In genomic region chr11:101060126-101060525, GRCm38 (mm10) we compare ENCODE assay signal across 8 mouse cellular contexts. TPM values are rescaled to one million over a fixed set of nuclear protein-coding genes. Genes with fewer than 3 reads are reported as not detected.
A peak's percentile ranks its signal among the peaks of the same experiment; 100 is the strongest.
DNase-seq lines count a peak whose midpoint lies in the region; ATAC-seq and TF ChIP-seq lines count a peak whose summit lies in the region.

No protein-coding gene starts in this region.

- peak; percentile 40 for DNase-seq in cerebellum, adult 11 months
- DNase-seq in cerebellum, adult 8-10 months = no peak
- DNase-seq in CH12.LX (ENCODE audit: extremely low read depth) = peak; percentile 37
- peak; percentile 78 for DNase-seq in heart, postnatal 25 days (ENCODE audit: low spot score)
- DNase-seq in layer of hippocampus, postnatal 36 days = peak; percentile 55 to 62
- DNase-seq in midbrain, embryonic 14.5 days = no peak

- H3K27ac ChIP-seq in CH12.LX (ENCODE audit: insufficient read depth, low read depth) = peak overlapping the region; percentile 7; the same call in 1 of the 2 replicates
- peak overlapping the region; percentile 96 for H3K27ac ChIP-seq in embryonic facial prominence, embryonic 13.5 days
- H3K27ac ChIP-seq in midbrain, embryonic 14.5 days (replicated peaks; ENCODE audit: low read depth, low read length) = 0 out of 2 replicates have a peak overlapping the region, but pooled peaks have one; percentile 13

- no peak for TF ChIP-seq EP300 in CH12.LX (IDR thresholded peaks at IDR 0.05; ENCODE audit: low read length)

- no peak for TF ChIP-seq RAD21 in CH12.LX (IDR thresholded peaks at IDR 0.05; ENCODE audit: low read depth, low read length)

- in situ Hi-C loops in CH12.LX (cut with MboI; ENCODE audit: low pct_ligation_motif_present, low pct_unique_long_range_greater_than_20kb, low sequenced_read_pairs) = no loop called here

- no peak overlapping the region for H3K9ac ChIP-seq in CH12.LX (ENCODE audit: insufficient read depth, low read depth)
- H3K9ac ChIP-seq in embryonic facial prominence, embryonic 13.5 days = no peak overlapping the region
- no peak overlapping the region for H3K9ac ChIP-seq in midbrain, embryonic 14.5 days (replicated peaks; ENCODE audit: low read length)

- no peak for TF ChIP-seq POLR2A in CH12.LX (IDR thresholded peaks at IDR 0.05; ENCODE audit: low read depth, low read length)

- H3K4me2 ChIP-seq in CH12.LX (ENCODE audit: insufficient read depth, low read depth, poor library complexity, severe bottlenecking) = no peak overlapping the region
- H3K4me2 ChIP-seq in embryonic facial prominence, embryonic 13.5 days = no peak overlapping the region
- no peak overlapping the region for H3K4me2 ChIP-seq in midbrain, embryonic 14.5 days (ENCODE audit: low read length)

- peaks cover 70 to 94% of the 10 kb centered on the region in 2 experiments for H3K36me3 ChIP-seq in CH12.LX (replicated peaks in 1 of 2; ENCODE audit: control insufficient read depth in 1 of 2, insufficient read depth in 1 of 2, low read length in 1 of 2)
- H3K36me3 ChIP-seq in embryonic facial prominence, embryonic 13.5 days = peaks cover 31% of the 10 kb centered on the region
- H3K36me3 ChIP-seq in midbrain, embryonic 14.5 days (ENCODE audit: control insufficient read depth, insufficient read depth, low read length) = peaks cover 79% of the 10 kb centered on the region

- peaks cover 13 to 32% of the 10 kb centered on the region in 2 experiments for H3K4me1 ChIP-seq in CH12.LX (ENCODE audit: control insufficient read depth in 1 of 2, insufficient read depth in 2 of 2)
- peaks cover 49% of the 10 kb centered on the region for H3K4me1 ChIP-seq in embryonic facial prominence, embryonic 13.5 days
- H3K4me1 ChIP-seq in midbrain, embryonic 14.5 days (ENCODE audit: control insufficient read depth, insufficient read depth, low read length) = no peaks in the 10 kb centered on the region

- no peak for ATAC-seq in embryonic facial prominence, embryonic 13.5 days (ENCODE audit: insufficient number of reproducible peaks, insufficient read depth, low FRiP score, low TSS enrichment, low read depth)
- no peak for ATAC-seq in midbrain, embryonic 14.5 days (ENCODE audit: low FRiP score, low TSS enrichment)
- no peak for ATAC-seq in erythroblast, adult 5-6 weeks (replicated peaks; ENCODE audit: low FRiP score, poor library complexity, severe bottlenecking)

- H3K79me2 ChIP-seq in CH12.LX (replicated peaks; ENCODE audit: control insufficient read depth, extremely low read depth, insufficient read depth, poor library complexity, severe bottlenecking) = no peaks in the 10 kb centered on the region

- H3K27me3 ChIP-seq in CH12.LX (replicated peaks) = no peaks in the 10 kb centered on the region
- no peaks in the 10 kb centered on the region for H3K27me3 ChIP-seq in embryonic facial prominence, embryonic 13.5 days
- H3K27me3 ChIP-seq in midbrain, embryonic 14.5 days (ENCODE audit: control insufficient read depth, insufficient read depth, low read length) = no peaks in the 10 kb centered on the region

- no peak for TF ChIP-seq CTCF in CH12.LX (conservative IDR thresholded peaks at IDR 0.05 in 1 of 2, IDR thresholded peaks at IDR 0.05 in 1 of 2; ENCODE audit: low read depth in 2 of 2, low read length in 2 of 2)

- H3K9me3 ChIP-seq in CH12.LX (replicated peaks; ENCODE audit: low read length) = no peaks in the 10 kb centered on the region
- H3K9me3 ChIP-seq in embryonic facial prominence, embryonic 13.5 days = no peaks in the 10 kb centered on the region
- no peaks in the 10 kb centered on the region for H3K9me3 ChIP-seq in midbrain, embryonic 14.5 days (ENCODE audit: control insufficient read depth, low read length)

- dilution Hi-C loops in CH12.LX (cut with MboI; ENCODE audit: extremely low pct_ligation_motif_present, extremely low pct_unique_long_range_greater_than_20kb, low sequenced_read_pairs) = no loop called here

- intact Hi-C loops in heart, postnatal 25 days (cut with DNase I) = loop anchor here (10.0 kb wide), 2 partner anchors 315 to 345 kb away; partner anchors contain the start of genes Hspb9 and Kat2a

- H3K4me3 ChIP-seq in CH12.LX (replicated peaks in 1 of 3; ENCODE audit: low read depth in 2 of 3, low read length in 2 of 3, poor library complexity in 1 of 3) = no peak overlapping the region
- H3K4me3 ChIP-seq in embryonic facial prominence, embryonic 13.5 days = no peak overlapping the region
- H3K4me3 ChIP-seq in midbrain, embryonic 14.5 days (replicated peaks; ENCODE audit: low read depth, low read length) = no peak overlapping the region

- 46% methylated on average over 8 of the region's 8 CpGs for WGBS in embryonic facial prominence, embryonic 13.5 days
- WGBS in midbrain, embryonic 14.5 days = 88% methylated on average over 8 of the region's 8 CpGs

TF ChIP-seq in CH12.LX, 34 proteins besides CTCF, POLR2A, EP300 and RAD21:
- TF ChIP-seq BHLHE40 (IDR thresholded peaks at IDR 0.05; ENCODE audit: low read depth, low read length) = 0 out of 2 replicates have a peak, but pooled peaks have one; percentile 6
- TF ChIP-seq ZNF384 (IDR thresholded peaks at IDR 0.05; ENCODE audit: low read depth, low read length) = no peak
- peak; percentile 17; the same call in 1 of the 2 replicates for TF ChIP-seq ETS1 (conservative IDR thresholded peaks at IDR 0.05; ENCODE audit: low read depth, low read length)

RNA-seq across cellular contexts. Expression of gene Naglu, which starts 9.7 kb away (rescaled TPM):
- total RNA-seq in CH12.LX (2012; rRNA removed) (23.2 and 33.3 TPM in 2 replicates), CH12.LX (2014; rRNA removed) (12.8 and 13.8 TPM in 2 replicates)
- 8.3 and 11.2 TPM in 2 replicates for polyA plus RNA-seq in CH12.LX (2012; ENCODE audit: insufficient read length, low read depth)
- polyA plus RNA-seq in embryonic facial prominence, embryonic 13.5 days (2015; fragmentation: Nextera tagmentation; extraction: Ambion mirVana) = 8.7 and 9.0 TPM in 2 replicates
- total RNA-seq in heart, postnatal 25 days (2021) = 1 to 10 TPM; 8.0 to 8.7 TPM
- 1 to 10 TPM; 7.2 to 9.1 TPM for total RNA-seq in layer of hippocampus, postnatal 36 days (2021)
- polyA plus RNA-seq in midbrain, embryonic 14.5 days (2014; fragmentation: Nextera tagmentation; extraction: Ambion mirVana) = 9.5 and 9.8 TPM in 2 replicates
- 3.1 and 3.7 TPM in 2 replicates for total RNA-seq in erythroblast, adult 5-6 weeks (2015; ENCODE audit: low replicate concordance)
- 2.0 and 2.8 TPM in 2 replicates for total RNA-seq in erythroblast, adult 5-6 weeks (2017; ENCODE audit: low replicate concordance)

RNA-seq across cellular contexts. Expression of gene Hsd17b1, which starts 18.1 kb away (rescaled TPM):
- total RNA-seq in CH12.LX (2012; rRNA removed) (0.29 and 0.81 TPM in 2 replicates), CH12.LX (2014; rRNA removed) (not detected in 2 replicates)
- 0.17 TPM in 1 of 2 replicates, not detected in the other for polyA plus RNA-seq in CH12.LX (2012; ENCODE audit: insufficient read length, low read depth)
- polyA plus RNA-seq in embryonic facial prominence, embryonic 13.5 days (2015; fragmentation: Nextera tagmentation; extraction: Ambion mirVana) = 0.15 TPM in 1 of 2 replicates, not detected in the other
- total RNA-seq in heart, postnatal 25 days (2021) = under 1 TPM; 0.55 to 0.64 TPM
- total RNA-seq in layer of hippocampus, postnatal 36 days (2021) = 1 to 10 TPM in 1 of 2 experiments, under 1 TPM in 1; 0.67 to 1.7 TPM
- polyA plus RNA-seq in midbrain, embryonic 14.5 days (2014; fragmentation: Nextera tagmentation; extraction: Ambion mirVana) = 0.16 and 0.43 TPM in 2 replicates
- 2.1 TPM in 1 of 2 replicates, not detected in the other for total RNA-seq in erythroblast, adult 5-6 weeks (2015; ENCODE audit: low replicate concordance)
- 1.9 TPM in 1 of 2 replicates, not detected in the other for total RNA-seq in erythroblast, adult 5-6 weeks (2017; ENCODE audit: low replicate concordance)

RNA-seq across cellular contexts. Expression of gene Coasy, which starts 22.2 kb away (rescaled TPM):
- 74.9 and 78.9 TPM in 2 replicates for total RNA-seq in CH12.LX (2012; rRNA removed)
- total RNA-seq in CH12.LX (2014; rRNA removed) = 60.4 and 66.1 TPM in 2 replicates
- polyA plus RNA-seq in CH12.LX (2012; ENCODE audit: insufficient read length, low read depth) = 56.6 and 63.4 TPM in 2 replicates
- polyA plus RNA-seq in embryonic facial prominence, embryonic 13.5 days (2015; fragmentation: Nextera tagmentation; extraction: Ambion mirVana) = 40.8 and 43.8 TPM in 2 replicates
- total RNA-seq in heart, postnatal 25 days (2021) = 10 to 100 TPM; 15.8 to 17.1 TPM
- 10 to 100 TPM; 27.0 to 28.0 TPM for total RNA-seq in layer of hippocampus, postnatal 36 days (2021)
- polyA plus RNA-seq in midbrain, embryonic 14.5 days (2014; fragmentation: Nextera tagmentation; extraction: Ambion mirVana) = 43.6 and 44.4 TPM in 2 replicates
- 6.7 and 7.5 TPM in 2 replicates for total RNA-seq in erythroblast, adult 5-6 weeks (2015; ENCODE audit: low replicate concordance)
- 3.8 and 9.6 TPM in 2 replicates for total RNA-seq in erythroblast, adult 5-6 weeks (2017; ENCODE audit: low replicate concordance)

RNA-seq across cellular contexts. Expression of gene Mlx, which starts 27.0 kb away (rescaled TPM):
- total RNA-seq in CH12.LX (2012; rRNA removed) (45.2 and 63.0 TPM in 2 replicates), CH12.LX (2014; rRNA removed) (93.1 and 116 TPM in 2 replicates)
- polyA plus RNA-seq in CH12.LX (2012; ENCODE audit: insufficient read length, low read depth) = 43.3 and 51.5 TPM in 2 replicates
- polyA plus RNA-seq in embryonic facial prominence, embryonic 13.5 days (2015; fragmentation: Nextera tagmentation; extraction: Ambion mirVana) = 46.8 and 50.9 TPM in 2 replicates
- total RNA-seq in heart, postnatal 25 days (2021) = 10 to 100 TPM; 19.1 to 21.4 TPM
- 10 to 100 TPM; 42.1 to 53.7 TPM for total RNA-seq in layer of hippocampus, postnatal 36 days (2021)
- polyA plus RNA-seq in midbrain, embryonic 14.5 days (2014; fragmentation: Nextera tagmentation; extraction: Ambion mirVana) = 92.9 and 100 TPM in 2 replicates
- 20.5 and 26.9 TPM in 2 replicates for total RNA-seq in erythroblast, adult 5-6 weeks (2015; ENCODE audit: low replicate concordance)
- 18.4 and 23.7 TPM in 2 replicates for total RNA-seq in erythroblast, adult 5-6 weeks (2017; ENCODE audit: low replicate concordance)

RNA-seq across cellular contexts. Expression of gene Psmc3ip, which starts 35.1 kb away (rescaled TPM):
- total RNA-seq in CH12.LX (2012; rRNA removed) = 63.7 and 106 TPM in 2 replicates
- 85.9 and 106 TPM in 2 replicates for total RNA-seq in CH12.LX (2014; rRNA removed)
- 89.9 and 114 TPM in 2 replicates for polyA plus RNA-seq in CH12.LX (2012; ENCODE audit: insufficient read length, low read depth)
- polyA plus RNA-seq in embryonic facial prominence, embryonic 13.5 days (2015; fragmentation: Nextera tagmentation; extraction: Ambion mirVana) = 43.5 and 46.1 TPM in 2 replicates
- total RNA-seq in heart, postnatal 25 days (2021) = 1 to 10 TPM; 3.1 TPM
- total RNA-seq in layer of hippocampus, postnatal 36 days (2021) = 1 to 10 TPM; 3.6 to 3.9 TPM
- polyA plus RNA-seq in midbrain, embryonic 14.5 days (2014; fragmentation: Nextera tagmentation; extraction: Ambion mirVana) = 19.2 and 19.6 TPM in 2 replicates
- 2.7 and 4.4 TPM in 2 replicates for total RNA-seq in erythroblast, adult 5-6 weeks (2015; ENCODE audit: low replicate concordance)
- 4.1 and 13.7 TPM in 2 replicates for total RNA-seq in erythroblast, adult 5-6 weeks (2017; ENCODE audit: low replicate concordance)

Comparison
In these comparisons a context has a peak if more than half of its experiments do, and no peak if none do; other contexts are left out.
1. DNase-seq: peak in cerebellum, adult 11 months (single experiment), CH12.LX (single experiment), heart, postnatal 25 days (single experiment) and layer of hippocampus, postnatal 36 days (2 of 2); none in cerebellum, adult 8-10 months (single experiment) and midbrain, embryonic 14.5 days (single experiment).
2. H3K27ac ChIP-seq: peak in every context shown above with its lines; median percentile 96 in embryonic facial prominence, embryonic 13.5 days; 13 in midbrain, embryonic 14.5 days; 7 in CH12.LX.